Mouse (Mus musculus) ES-Bruce4 (cell line): ENCODE measurements at regions not wholly inside any gene's neighbourhood (a gene's known extent, or its start where the extent isn't known, plus 50 kb on each side); places are given as distances from the start of the nearest gene placed in this dataset.

Experiments
- CTCF ChIP-seq: IDR thresholded peaks from one replicate; pipeline ENCODE4 v1.8.1; 2011; ENCODE audit warnings: low read depth, low read length
- EP300 ChIP-seq: IDR thresholded peaks from 2 replicates; pipeline ENCODE4 v1.6.1; 2011; ENCODE audit warnings: low read depth, low read length; ENCODE audit not compliant: insufficient read depth

DNA sequence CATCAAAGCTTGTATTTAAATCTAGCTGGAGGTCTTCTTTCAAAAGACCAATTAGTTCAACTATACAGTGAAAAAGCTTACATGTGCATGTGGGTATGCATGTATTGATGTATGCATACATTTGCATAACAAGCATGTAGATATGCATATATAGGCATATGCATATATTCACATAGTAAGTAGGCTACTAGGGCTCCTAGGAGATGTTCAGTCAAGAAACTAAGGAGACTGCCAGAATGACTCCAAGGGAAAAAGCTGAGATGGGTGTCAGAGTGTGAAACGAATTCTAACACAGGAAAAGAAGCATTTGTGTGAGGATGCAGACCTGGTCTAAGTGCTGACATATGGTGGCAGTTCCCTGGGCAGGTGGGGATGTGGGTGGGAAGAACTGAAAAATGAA lies 274.2 kb downstream of the Foxa2 start:
- TF ChIP-seq CTCF, result no peak
- TF ChIP-seq EP300, result no peak
